Mouse (Mus musculus) heart, adult 2 months (tissue): Measurements from ENCODE around the gene Lsr.

ENCODE experiments used
- CTCF ChIP-seq: fragments of 200-600 bp; IDR thresholded peaks from 2 replicates; pipeline ENCODE4 v1.8.1; 2022; ENCODE audit warnings: antibody characterized with exemption, mild to moderate bottlenecking, moderate library complexity
- EP300 ChIP-seq: fragments of 200-500 bp; IDR thresholded peaks from 2 replicates; pipeline ENCODE4 v1.6.1; 2011; ENCODE audit warnings: low read depth, low read length, control low read depth; ENCODE audit not compliant: insufficient read depth

- TF ChIP-seq CTCF (no peak), EP300 (no peak)
Observed at GRCm38 (mm10) chr7:30971901-30972300, 1.4 kb downstream of the Lsr start.
